Mouse (Mus musculus) heart, embryonic 12.5 days (tissue): ENCODE results near the gene Lrrc29. TPM values are rescaled to one million over a fixed set of nuclear protein-coding genes. Genes with fewer than 3 reads are reported as not detected.
A peak's percentile ranks its signal among the peaks of the same experiment; 100 is the strongest.

Experiments used
- ATAC-seq: fragments of 200-750 bp; cut with Nextera tagmentation; 2 replicates; pipeline ENCODE4 v1.8.0; 2017; ENCODE audit warnings: moderate TSS enrichment, moderate library complexity; ENCODE audit not compliant: insufficient number of reproducible peaks, low FRiP score
- H3K27ac ChIP-seq: fragments of 300-500 bp; sonication (generic); 2 replicates; pipeline ENCODE4 v1.5.1; 2016; ENCODE audit warnings: mild to moderate bottlenecking, moderate library complexity; ENCODE audit not compliant: poor library complexity, severe bottlenecking
- H3K27me3 ChIP-seq: fragments of 300-500 bp; sonication (generic); replicated peaks from 2 replicates; pipeline ENCODE4 v1.6.1; 2016; ENCODE audit warnings: mild to moderate bottlenecking, moderate library complexity
- H3K36me3 ChIP-seq: fragments of 300-500 bp; sonication (generic); 2 replicates; pipeline ENCODE4 v1.6.1; 2016; ENCODE audit warnings: mild to moderate bottlenecking, moderate library complexity
- H3K4me1 ChIP-seq: fragments of 300-500 bp; sonication (generic); replicated peaks from 2 replicates; pipeline ENCODE4 v1.6.1; 2016; ENCODE audit warnings: mild to moderate bottlenecking
- H3K4me2 ChIP-seq: fragments of 300-500 bp; sonication (generic); 2 replicates; pipeline ENCODE4 v1.6.1; 2016; ENCODE audit warnings: mild to moderate bottlenecking, moderate library complexity
- H3K4me3 ChIP-seq: fragments of 300-500 bp; sonication (generic); 2 replicates; pipeline ENCODE4 v1.5.1; 2016; ENCODE audit warnings: mild to moderate bottlenecking
- H3K9ac ChIP-seq: fragments of 300-500 bp; sonication (generic); 2 replicates; pipeline ENCODE4 v1.6.1; 2016; ENCODE audit warnings: mild to moderate bottlenecking, moderate library complexity
- H3K9me3 ChIP-seq: fragments of 300-500 bp; sonication (generic); replicated peaks from 2 replicates; pipeline ENCODE4 v1.6.1; 2016; ENCODE audit warnings: mild to moderate bottlenecking, moderate library complexity
- WGBS: fragments of 180-500 bp; shearing (Covaris S2); methylation state at CpG from one replicate; pipeline ENCODE4 v1.1.7; 2016; 5-methylcytosine and 5-hydroxymethylcytosine counted together
- polyA plus RNA-seq: library from polyadenylated mRNA; unstranded; fragments of >200 nt; fragmentation: Nextera tagmentation; extraction: Ambion mirVana; gene quantifications from 2 replicates; pipeline ENCODE4 v1.2.1, GENCODE M21; 2016

Lrrc29 gene
- polyA plus RNA-seq, 1 experiment from 2014 or later = 1.3 TPM

GRCm38 (mm10) chr8:105323183-105323582 is 2.9 kb downstream of the Lrrc29 start:
- peaks cover 36% of the 10 kb centered on the region for H3K36me3 ChIP-seq
- H3K4me1 ChIP-seq = peaks cover 19% of the 10 kb centered on the region
- ATAC-seq = no peak
- H3K4me2 ChIP-seq = no peak overlapping the region
- 74% methylated on average over 4 of the region's 4 CpGs for WGBS
- H3K4me3 ChIP-seq = no peak overlapping the region
- no peak overlapping the region; the same call in 1 of the 2 replicates for H3K27ac ChIP-seq
- no peak overlapping the region for H3K9ac ChIP-seq
- no peaks in the 10 kb centered on the region for H3K27me3 ChIP-seq
- no peaks in the 10 kb centered on the region for H3K9me3 ChIP-seq

- H3K9ac ChIP-seq = no peak overlapping the region
- no peak overlapping the region for H3K4me2 ChIP-seq
- no peak for ATAC-seq
- H3K27ac ChIP-seq = no peak overlapping the region
- no peaks in the 10 kb centered on the region for H3K9me3 ChIP-seq
- 76% methylated on average over 11 of the region's 11 CpGs for WGBS
- H3K4me3 ChIP-seq = no peak overlapping the region
- H3K4me1 ChIP-seq = peaks cover 16% of the 10 kb centered on the region
- H3K27me3 ChIP-seq = no peaks in the 10 kb centered on the region
- H3K36me3 ChIP-seq = peaks cover 62% of the 10 kb centered on the region
These were observed 7.4 kb downstream of the Lrrc29 start for GRCm38 (mm10) chr8:105318662-105319190.

GRCm38 (mm10) chr8:105317941-105318340 is 8.1 kb downstream of the Lrrc29 start:
- Histone ChIP-seq H3K4me3 (no peak overlapping the region), H3K36me3 (peaks cover 65% of the 10 kb centered on the region), H3K9me3 (no peaks in the 10 kb centered on the region), H3K27me3 (no peaks in the 10 kb centered on the region), H3K4me2 (no peak overlapping the region), H3K4me1 (peaks cover 24% of the 10 kb centered on the region), H3K9ac (no peak overlapping the region), H3K27ac (no peak overlapping the region)
- WGBS = 88% methylated on average over 4 of the region's 4 CpGs
- ATAC-seq = no peak

- ATAC-seq = no peak
- Histone ChIP-seq H3K4me2 (no peak overlapping the region), H3K4me1 (peaks cover 25% of the 10 kb centered on the region), H3K27ac (no peak overlapping the region), H3K9ac (no peak overlapping the region), H3K27me3 (no peaks in the 10 kb centered on the region), H3K4me3 (no peak overlapping the region), H3K36me3 (peaks cover 73% of the 10 kb centered on the region), H3K9me3 (no peaks in the 10 kb centered on the region)
- WGBS = 86% methylated on average over 18 of the region's 18 CpGs
These were observed 10.9 kb downstream of the Lrrc29 start for GRCm38 (mm10) chr8:105315073-105315769.

- Histone ChIP-seq H3K27ac (0 out of 2 replicates have a peak overlapping the region, but pooled peaks have one; percentile 6), H3K9me3 (no peaks in the 10 kb centered on the region), H3K4me1 (peaks cover 25% of the 10 kb centered on the region), H3K27me3 (no peaks in the 10 kb centered on the region), H3K36me3 (peaks cover 75% of the 10 kb centered on the region), H3K9ac (no peak overlapping the region), H3K4me3 (no peak overlapping the region), H3K4me2 (no peak overlapping the region)
- ATAC-seq = no peak; the same call in 1 of the 2 replicates
- 65% methylated on average over 9 of the region's 9 CpGs for WGBS
These were observed 12.3 kb downstream of the Lrrc29 start for GRCm38 (mm10) chr8:105313622-105314402.

GRCm38 (mm10) chr8:105312891-105313481 is 13.1 kb downstream of the Lrrc29 start:
- Histone ChIP-seq H3K9ac (no peak overlapping the region), H3K27me3 (no peaks in the 10 kb centered on the region), H3K4me3 (no peak overlapping the region), H3K36me3 (peaks cover 76% of the 10 kb centered on the region), H3K27ac (no peak overlapping the region), H3K4me2 (no peak overlapping the region), H3K9me3 (no peaks in the 10 kb centered on the region), H3K4me1 (peaks cover 25% of the 10 kb centered on the region)
- no peak for ATAC-seq
- 86% methylated on average over 8 of the region's 8 CpGs for WGBS

- peaks cover 84% of the 10 kb centered on the region for H3K36me3 ChIP-seq
These were observed 14.4 kb downstream of the Lrrc29 start for GRCm38 (mm10) chr8:105311718-105312117.

GRCm38 (mm10) chr8:105310118-105310517 is 16.0 kb downstream of the Lrrc29 start:
- no peak overlapping the region for H3K4me2 ChIP-seq

More at GRCm38 (mm10) chr8:105311718-105312117, 14.4 kb downstream of the Lrrc29 start:
- Histone ChIP-seq H3K4me2 (no peak overlapping the region), H3K27ac (no peak overlapping the region), H3K9me3 (no peaks in the 10 kb centered on the region), H3K4me1 (peaks cover 27% of the 10 kb centered on the region), H3K9ac (no peak overlapping the region), H3K4me3 (no peak overlapping the region), H3K27me3 (no peaks in the 10 kb centered on the region)
- 73% methylated on average over 1 of the region's 1 CpGs for WGBS
- ATAC-seq = no peak

GRCm38 (mm10) chr8:105309142-105309847 is 16.8 kb downstream of the Lrrc29 start:
- no peak overlapping the region for H3K4me2 ChIP-seq
- H3K27ac ChIP-seq = no peak overlapping the region
- H3K9ac ChIP-seq = no peak overlapping the region
- no peaks in the 10 kb centered on the region for H3K27me3 ChIP-seq
- H3K36me3 ChIP-seq = peaks cover 71% of the 10 kb centered on the region
- no peaks in the 10 kb centered on the region for H3K9me3 ChIP-seq
- ATAC-seq = no peak
- H3K4me3 ChIP-seq = no peak overlapping the region
- 82% methylated on average over 15 of the region's 15 CpGs for WGBS
- peaks cover 41% of the 10 kb centered on the region for H3K4me1 ChIP-seq

More at GRCm38 (mm10) chr8:105310118-105310517, 16.0 kb downstream of the Lrrc29 start:
- H3K4me1 ChIP-seq = peaks cover 36% of the 10 kb centered on the region
- no peak overlapping the region for H3K4me3 ChIP-seq
- 87% methylated on average over 8 of the region's 8 CpGs for WGBS
- no peak overlapping the region for H3K27ac ChIP-seq
- H3K36me3 ChIP-seq = peaks cover 73% of the 10 kb centered on the region
- ATAC-seq = no peak
- no peak overlapping the region; the same call in 1 of the 2 replicates for H3K9ac ChIP-seq
- H3K27me3 ChIP-seq = no peaks in the 10 kb centered on the region
- no peaks in the 10 kb centered on the region for H3K9me3 ChIP-seq

GRCm38 (mm10) chr8:105308428-105308827 is 17.6 kb downstream of the Lrrc29 start:
- H3K27me3 ChIP-seq = no peaks in the 10 kb centered on the region
- H3K9me3 ChIP-seq = no peaks in the 10 kb centered on the region
- no peak overlapping the region for H3K9ac ChIP-seq
- no peak for ATAC-seq
- H3K36me3 ChIP-seq = peaks cover 72% of the 10 kb centered on the region
- H3K4me3 ChIP-seq = no peak overlapping the region
- 92% methylated on average over 10 of the region's 10 CpGs for WGBS
- no peak overlapping the region for H3K27ac ChIP-seq
- H3K4me2 ChIP-seq = no peak overlapping the region
- H3K4me1 ChIP-seq = peaks cover 41% of the 10 kb centered on the region
